Comparison of ENCODE assay signal across 22 mouse cellular contexts in genomic region chr10:92782691-92783090, GRCm38 (mm10).
DNase-seq lines count a peak whose midpoint lies in the region; ATAC-seq and TF ChIP-seq lines count a peak whose summit lies in the region.
"Had no signal": no experiment of that assay in that cellular context is flagged by ENCODE, and none has a peak within 500 bp of the region (broad histone marks: within the 10 kb centered on the region; RNA-seq: fewer than 3 reads in every experiment).

No protein-coding gene starts in this region.

- no peaks in the 10 kb centered on the region for H3K9me3 ChIP-seq in forebrain, embryonic 16.5 days (ENCODE audit: control insufficient read depth, low read length)
- no peaks in the 10 kb centered on the region for H3K9me3 ChIP-seq in forebrain, embryonic 12.5 days
- H3K9me3 ChIP-seq in hindbrain, embryonic 10.5 days = no peaks in the 10 kb centered on the region
- H3K9me3 ChIP-seq in hindbrain, embryonic 16.5 days (ENCODE audit: control insufficient read depth, low read length) = no peaks in the 10 kb centered on the region
- no peaks in the 10 kb centered on the region for H3K9me3 ChIP-seq in midbrain, embryonic 12.5 days
- H3K9me3 ChIP-seq in midbrain, embryonic 16.5 days (replicated peaks; ENCODE audit: control insufficient read depth, low read length, poor library complexity, severe bottlenecking) = no peaks in the 10 kb centered on the region
- H3K9me3 ChIP-seq: heart, embryonic 10.5 days; heart, embryonic 13.5 days; intestine, embryonic 15.5 days had no signal

- TF ChIP-seq POLR2A in brain, embryonic 14.5 days (IDR thresholded peaks at IDR 0.05; ENCODE audit: borderline replicate concordance, extremely low read depth, insufficient read depth, insufficient read length, poor library complexity, severe bottlenecking) = no peak

- DNase-seq in hindbrain, embryonic 10.5 days (ENCODE audit: low spot score) = no peak
- peak; percentile 72 for DNase-seq in brain, embryonic 14.5 days (ENCODE audit: low read depth)
- no peak for DNase-seq in cerebellum, adult 11 months
- DNase-seq: adrenal gland, adult 2 months; adrenal gland, postnatal 14 days; cerebellum, adult 18-20 months; cerebellum, adult 9-10 months; cerebellum, postnatal 14 days; gastrocnemius, postnatal 25 days; heart, adult 2 months; heart, postnatal 14 days; kidney, adult 11 months had no signal

- H3K4me2 ChIP-seq in forebrain, embryonic 16.5 days (ENCODE audit: low read length) = no peak overlapping the region
- no peak overlapping the region for H3K4me2 ChIP-seq in forebrain, embryonic 12.5 days
- no peak overlapping the region for H3K4me2 ChIP-seq in hindbrain, embryonic 16.5 days (ENCODE audit: low read length)
- H3K4me2 ChIP-seq in midbrain, embryonic 12.5 days (replicated peaks) = no peak overlapping the region
- H3K4me2 ChIP-seq in midbrain, embryonic 16.5 days (ENCODE audit: low read length) = no peak overlapping the region
- H3K4me2 ChIP-seq: heart, embryonic 13.5 days; hindbrain, embryonic 14.5 days; intestine, embryonic 15.5 days had no signal

- WGBS in forebrain, embryonic 16.5 days = 46% methylated on average over 5 of the region's 5 CpGs
- 47% methylated on average over 5 of the region's 5 CpGs for WGBS in forebrain, embryonic 12.5 days
- 62% methylated on average over 5 of the region's 5 CpGs for WGBS in hindbrain, embryonic 10.5 days
- 46% methylated on average over 5 of the region's 5 CpGs for WGBS in hindbrain, embryonic 16.5 days
- WGBS in midbrain, embryonic 12.5 days = 38% methylated on average over 5 of the region's 5 CpGs
- WGBS in midbrain, embryonic 16.5 days = 29% methylated on average over 5 of the region's 5 CpGs

- TF ChIP-seq CTCF in brain, embryonic 14.5 days (IDR thresholded peaks at IDR 0.05; ENCODE audit: borderline replicate concordance, extremely low read depth, insufficient read depth, insufficient read length) = no peak

- no peak overlapping the region for H3K4me3 ChIP-seq in forebrain, embryonic 16.5 days (replicated peaks; ENCODE audit: low read length)
- no peak overlapping the region for H3K4me3 ChIP-seq in forebrain, embryonic 12.5 days (replicated peaks)
- no peak overlapping the region for H3K4me3 ChIP-seq in hindbrain, embryonic 10.5 days
- H3K4me3 ChIP-seq in hindbrain, embryonic 16.5 days (ENCODE audit: low read length) = no peak overlapping the region
- no peak overlapping the region for H3K4me3 ChIP-seq in midbrain, embryonic 12.5 days
- no peak overlapping the region for H3K4me3 ChIP-seq in midbrain, embryonic 16.5 days (ENCODE audit: low read depth, low read length)
- H3K4me3 ChIP-seq: heart, adult 2 months; heart, embryonic 10.5 days; heart, embryonic 13.5 days; intestine, embryonic 15.5 days had no signal

- no peak for ATAC-seq in forebrain, embryonic 16.5 days
- no peak for ATAC-seq in forebrain, embryonic 12.5 days (ENCODE audit: low FRiP score)
- ATAC-seq in hindbrain, embryonic 16.5 days = no peak
- ATAC-seq in midbrain, embryonic 12.5 days (ENCODE audit: low FRiP score, low read depth) = peak; percentile 56
- no peak for ATAC-seq in midbrain, embryonic 16.5 days
- ATAC-seq: CD4-positive, CD25-positive, alpha-beta regulatory T cell, adult 4 months; intestine, embryonic 15.5 days had no signal

- no peaks in the 10 kb centered on the region for H3K36me3 ChIP-seq in forebrain, embryonic 16.5 days (ENCODE audit: control insufficient read depth, insufficient read depth)
- no peaks in the 10 kb centered on the region for H3K36me3 ChIP-seq in forebrain, embryonic 12.5 days (replicated peaks)
- no peaks in the 10 kb centered on the region for H3K36me3 ChIP-seq in hindbrain, embryonic 10.5 days
- H3K36me3 ChIP-seq in hindbrain, embryonic 16.5 days (ENCODE audit: control insufficient read depth, insufficient read depth, low read length) = no peaks in the 10 kb centered on the region
- no peaks in the 10 kb centered on the region for H3K36me3 ChIP-seq in midbrain, embryonic 12.5 days
- H3K36me3 ChIP-seq in midbrain, embryonic 16.5 days (ENCODE audit: control insufficient read depth, insufficient read depth, low read length) = no peaks in the 10 kb centered on the region
- H3K36me3 ChIP-seq: heart, embryonic 10.5 days; heart, embryonic 13.5 days; intestine, embryonic 15.5 days had no signal

- H3K9ac ChIP-seq in forebrain, embryonic 16.5 days (replicated peaks; ENCODE audit: low read depth, low read length) = no peak overlapping the region
- no peak overlapping the region for H3K9ac ChIP-seq in forebrain, embryonic 12.5 days
- no peak overlapping the region for H3K9ac ChIP-seq in hindbrain, embryonic 16.5 days (ENCODE audit: low read depth, low read length)
- H3K9ac ChIP-seq in midbrain, embryonic 12.5 days (replicated peaks) = no peak overlapping the region
- no peak overlapping the region for H3K9ac ChIP-seq in midbrain, embryonic 16.5 days (ENCODE audit: low read depth, low read length)
- H3K9ac ChIP-seq: heart, embryonic 13.5 days; hindbrain, embryonic 14.5 days; intestine, embryonic 15.5 days had no signal

- H3K27ac ChIP-seq in forebrain, embryonic 16.5 days (ENCODE audit: low read length) = peak overlapping the region; percentile 20; the same call in 1 of the 2 replicates
- no peak overlapping the region for H3K27ac ChIP-seq in forebrain, embryonic 12.5 days
- H3K27ac ChIP-seq in hindbrain, embryonic 10.5 days = 0 out of 2 replicates have a peak overlapping the region, but pooled peaks have one; percentile 36
- H3K27ac ChIP-seq in hindbrain, embryonic 16.5 days (ENCODE audit: low read depth, low read length) = no peak overlapping the region
- 0 out of 2 replicates have a peak overlapping the region, but pooled peaks have one; percentile 47 for H3K27ac ChIP-seq in midbrain, embryonic 12.5 days (replicated peaks)
- H3K27ac ChIP-seq in midbrain, embryonic 16.5 days (ENCODE audit: low read length) = no peak overlapping the region
- H3K27ac ChIP-seq: heart, adult 2 months; heart, embryonic 10.5 days; heart, embryonic 13.5 days; hindbrain, embryonic 14.5 days; intestine, embryonic 15.5 days had no signal

- no peaks in the 10 kb centered on the region; the same call in 1 of the 2 replicates for H3K4me1 ChIP-seq in forebrain, embryonic 16.5 days (replicated peaks; ENCODE audit: control insufficient read depth, insufficient read depth, low read length)
- H3K4me1 ChIP-seq in forebrain, embryonic 12.5 days = peaks cover 6% of the 10 kb centered on the region
- H3K4me1 ChIP-seq in hindbrain, embryonic 10.5 days (replicated peaks) = peaks cover 8% of the 10 kb centered on the region
- no peaks in the 10 kb centered on the region for H3K4me1 ChIP-seq in hindbrain, embryonic 16.5 days (ENCODE audit: control insufficient read depth, insufficient read depth, low read depth, low read length)
- H3K4me1 ChIP-seq in midbrain, embryonic 12.5 days = peaks cover 6% of the 10 kb centered on the region; the same call in 1 of the 2 replicates
- no peaks in the 10 kb centered on the region; the same call in 1 of the 2 replicates for H3K4me1 ChIP-seq in midbrain, embryonic 16.5 days (ENCODE audit: control insufficient read depth, insufficient read depth, low read length)
- H3K4me1 ChIP-seq: heart, embryonic 10.5 days; heart, embryonic 13.5 days; intestine, embryonic 15.5 days had no signal

- no peaks in the 10 kb centered on the region for H3K27me3 ChIP-seq in forebrain, embryonic 16.5 days (replicated peaks; ENCODE audit: control insufficient read depth, insufficient read depth, low read length)
- no peaks in the 10 kb centered on the region for H3K27me3 ChIP-seq in forebrain, embryonic 12.5 days
- H3K27me3 ChIP-seq in hindbrain, embryonic 10.5 days (ENCODE audit: insufficient read depth, poor library complexity, severe bottlenecking) = no peaks in the 10 kb centered on the region
- H3K27me3 ChIP-seq in hindbrain, embryonic 16.5 days (replicated peaks; ENCODE audit: control insufficient read depth, insufficient read depth, low read length) = no peaks in the 10 kb centered on the region
- no peaks in the 10 kb centered on the region for H3K27me3 ChIP-seq in midbrain, embryonic 12.5 days
- no peaks in the 10 kb centered on the region for H3K27me3 ChIP-seq in midbrain, embryonic 16.5 days (ENCODE audit: control insufficient read depth, insufficient read depth, low read depth, low read length)
- H3K27me3 ChIP-seq: heart, embryonic 13.5 days; intestine, embryonic 15.5 days had no signal

Comparison
In these comparisons a context has a peak if more than half of its experiments do, and no peak if none do; other contexts are left out.
1. H3K27ac ChIP-seq: peak in forebrain, embryonic 16.5 days (single experiment), hindbrain, embryonic 10.5 days (single experiment) and midbrain, embryonic 12.5 days (single experiment); none in forebrain, embryonic 12.5 days (single experiment), hindbrain, embryonic 16.5 days (single experiment) and midbrain, embryonic 16.5 days (single experiment).